Mouse (Mus musculus): ENCODE data around the gene Arhgef40.

DNA sequence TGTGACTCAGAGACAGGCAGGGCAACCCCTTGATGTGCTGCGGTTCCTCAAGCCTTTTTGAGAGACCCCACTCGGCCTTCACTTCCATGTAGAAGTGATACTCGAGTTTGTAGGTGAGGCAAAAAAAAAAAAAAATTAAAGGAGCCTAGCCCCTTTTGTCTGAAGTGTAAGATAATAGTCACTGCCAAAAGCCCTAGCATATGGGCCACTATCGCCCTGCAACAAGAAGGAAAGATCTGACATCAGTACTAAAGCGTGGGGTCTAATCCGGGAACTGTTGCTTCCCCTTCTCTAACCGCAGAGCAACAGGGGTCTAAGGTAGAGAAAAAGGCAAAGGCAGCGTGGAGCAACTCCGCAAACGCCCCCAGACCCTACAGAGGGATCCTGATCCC, 668 bp upstream of the Arhgef40 start:
- TF ChIP-seq POLR2A (IDR thresholded peaks at IDR 0.05; ENCODE audit: low read depth, low read length) (no peak), CTCF (IDR thresholded peaks at IDR 0.05; ENCODE audit: borderline replicate concordance, insufficient read depth, low read length) (no peak)

Measured in embryonic fibroblast, embryonic 13.5 days (primary cell).